Mouse (Mus musculus) kidney, postnatal 0 days (tissue): Measurements from ENCODE around the gene Jph4. TPM values are rescaled to one million over a fixed set of nuclear protein-coding genes. Genes with fewer than 3 reads are reported as not detected.

Experiments
- ATAC-seq: fragments of 200-750 bp; cut with Nextera tagmentation; replicated peaks from 2 replicates; pipeline ENCODE4 v1.8.0; 2017; ENCODE audit warnings: low read depth, moderate number of reproducible peaks, moderate TSS enrichment, moderate library complexity; ENCODE audit not compliant: low FRiP score
- DNase-seq: peaks from one replicate; pipeline ENCODE4 v3.0.0-alpha.2; 2016; ENCODE audit warnings: low spot score
- H3K27ac ChIP-seq: fragments of 300-500 bp; sonication (generic); 2 replicates; pipeline ENCODE4 v1.5.1; 2014; ENCODE audit warnings: mild to moderate bottlenecking
- H3K27me3 ChIP-seq: fragments of 300-500 bp; sonication (generic); 2 replicates; pipeline ENCODE4 v1.6.1; 2014; ENCODE audit warnings: low read length, mixed read lengths; ENCODE audit not compliant: insufficient read depth
- H3K36me3 ChIP-seq: fragments of 300-500 bp; sonication (generic); 2 replicates; pipeline ENCODE4 v1.6.1; 2014; ENCODE audit warnings: low read length, mixed read lengths; ENCODE audit not compliant: insufficient read depth
- H3K4me1 ChIP-seq: fragments of 300-500 bp; sonication (generic); replicated peaks from 2 replicates; pipeline ENCODE4 v1.6.1; 2014; ENCODE audit warnings: antibody characterized with exemption, low read length, mixed read lengths; ENCODE audit not compliant: insufficient read depth
- H3K4me2 ChIP-seq: fragments of 300-500 bp; sonication (generic); 2 replicates; pipeline ENCODE4 v1.6.1; 2014; ENCODE audit warnings: mild to moderate bottlenecking, low read length, moderate library complexity, mixed read lengths
- H3K4me3 ChIP-seq: fragments of 300-500 bp; sonication (generic); replicated peaks from 2 replicates; pipeline ENCODE4 v1.5.1; 2014; ENCODE audit warnings: low read depth, low read length
- H3K9ac ChIP-seq: fragments of 300-500 bp; sonication (generic); 2 replicates; pipeline ENCODE4 v1.6.1; 2014; ENCODE audit warnings: low read depth, low read length
- H3K9me3 ChIP-seq: fragments of 300-500 bp; sonication (generic); replicated peaks from 2 replicates; pipeline ENCODE4 v1.6.1; 2016; ENCODE audit warnings: low read length, inconsistent platforms, mixed read lengths
- CTCF ChIP-seq: IDR thresholded peaks from 2 replicates; pipeline ENCODE4 v1.5.1; 2016; ENCODE audit warnings: antibody characterized with exemption, low read depth, mild to moderate bottlenecking, moderate library complexity
- WGBS: fragments of 180-500 bp; shearing (Covaris S2); extraction: QIAGEN DNeasy Blood & Tissue Kit; methylation state at CpG from one replicate; pipeline ENCODE4 v1.1.7; 2014; 5-methylcytosine and 5-hydroxymethylcytosine counted together
- polyA plus RNA-seq: library from polyadenylated mRNA; unstranded; fragments of >200 nt; fragmentation: Nextera tagmentation; extraction: Ambion mirVana; gene quantifications from 2 replicates; pipeline ENCODE4 v1.2.1, GENCODE M21; 2015

Gene Jph4
- polyA plus RNA-seq, 1 experiment from 2014 or later, result 0.30 TPM

DNA sequence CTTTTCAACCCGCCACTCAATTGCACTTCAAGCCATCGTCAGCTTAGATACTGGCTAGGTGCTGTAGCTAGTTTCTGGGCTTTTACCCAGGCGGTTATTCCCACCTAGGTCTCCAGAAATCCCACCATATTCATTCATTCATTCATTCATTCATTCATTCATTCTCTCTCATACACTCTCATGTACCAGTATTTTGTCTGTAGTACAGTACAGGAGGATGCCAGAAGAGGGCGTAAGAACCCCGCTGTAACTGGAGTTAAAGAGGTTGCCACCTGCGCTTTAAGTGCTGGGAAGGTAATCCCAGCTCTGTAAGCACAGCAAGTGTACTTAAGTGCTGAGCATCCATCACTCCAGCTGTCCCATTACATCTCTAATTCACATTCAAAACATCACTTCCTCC lies 22.8 kb downstream of the Jph4 start:
- no peaks in the 10 kb centered on the region; the same call in 1 of the 2 replicates for H3K36me3 ChIP-seq
- H3K4me2 ChIP-seq, result peak overlapping the region; percentile 81
- H3K9ac ChIP-seq, result no peak overlapping the region
- no peaks in the 10 kb centered on the region for H3K27me3 ChIP-seq
- DNase-seq, result no peak
- TF ChIP-seq CTCF, result peak; percentile 24; the same call in 1 of the 2 replicates
- H3K4me1 ChIP-seq, result peaks cover 20% of the 10 kb centered on the region
- no peak overlapping the region for H3K4me3 ChIP-seq
- ATAC-seq, result no peak
- WGBS, result 46% methylated on average over 6 of the region's 6 CpGs
- no peak overlapping the region for H3K27ac ChIP-seq
- H3K9me3 ChIP-seq, result no peaks in the 10 kb centered on the region

DNA sequence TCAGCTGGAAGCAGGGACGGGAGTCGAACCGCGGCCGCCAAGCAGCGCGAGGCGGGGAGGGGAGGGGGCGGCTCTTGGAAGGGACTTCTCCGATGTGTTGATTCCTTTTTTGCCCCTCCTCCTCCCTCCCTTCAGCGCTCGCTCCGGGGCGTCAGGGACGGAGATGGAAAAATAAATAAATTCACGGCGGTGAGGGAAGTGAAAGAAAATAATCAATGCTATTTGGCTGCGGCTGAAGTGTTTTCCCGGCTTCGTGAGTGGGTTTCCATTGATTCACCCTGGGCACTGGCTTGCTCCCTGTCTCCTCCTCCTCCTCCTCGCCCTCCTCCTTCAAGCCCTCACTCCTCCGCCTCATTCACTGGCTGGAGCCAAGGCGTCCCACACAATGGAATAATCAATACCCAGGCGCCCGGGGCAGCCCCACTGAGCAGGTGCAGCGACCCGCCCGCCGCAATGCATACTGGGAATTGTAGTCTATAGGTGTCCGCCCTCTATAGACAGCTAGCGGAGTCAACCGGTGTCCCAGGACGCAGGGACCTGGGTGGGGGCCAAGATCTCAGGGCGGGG lies 24.6 kb downstream of the Jph4 start, which contains the start of gene Zfhx2:
Gene Zfhx2 (minus strand): TSS at position 314 of the 567 bp plus-strand sequence.
- peak; percentile 29; the same call in 1 of the 2 replicates for TF ChIP-seq CTCF
- no peaks in the 10 kb centered on the region for H3K27me3 ChIP-seq
- H3K27ac ChIP-seq, result peak within 1 kb of the TSS; percentile 65; the same call in 1 of the 2 replicates
- peak; percentile 86 for ATAC-seq
- H3K9ac ChIP-seq, result peak within 1 kb of the TSS; percentile 60
- H3K4me3 ChIP-seq, result peak within 1 kb of the TSS; percentile 54
- WGBS, result under 1% methylated on average over 34 of the region's 34 CpGs
- H3K36me3 ChIP-seq, result no peaks in the 10 kb centered on the region
- DNase-seq, result peak; percentile 89
- peak within 1 kb of the TSS; percentile 67 for H3K4me2 ChIP-seq
- H3K9me3 ChIP-seq, result no peaks in the 10 kb centered on the region
- H3K4me1 ChIP-seq, result peaks cover 19% of the 10 kb centered on the region

DNA sequence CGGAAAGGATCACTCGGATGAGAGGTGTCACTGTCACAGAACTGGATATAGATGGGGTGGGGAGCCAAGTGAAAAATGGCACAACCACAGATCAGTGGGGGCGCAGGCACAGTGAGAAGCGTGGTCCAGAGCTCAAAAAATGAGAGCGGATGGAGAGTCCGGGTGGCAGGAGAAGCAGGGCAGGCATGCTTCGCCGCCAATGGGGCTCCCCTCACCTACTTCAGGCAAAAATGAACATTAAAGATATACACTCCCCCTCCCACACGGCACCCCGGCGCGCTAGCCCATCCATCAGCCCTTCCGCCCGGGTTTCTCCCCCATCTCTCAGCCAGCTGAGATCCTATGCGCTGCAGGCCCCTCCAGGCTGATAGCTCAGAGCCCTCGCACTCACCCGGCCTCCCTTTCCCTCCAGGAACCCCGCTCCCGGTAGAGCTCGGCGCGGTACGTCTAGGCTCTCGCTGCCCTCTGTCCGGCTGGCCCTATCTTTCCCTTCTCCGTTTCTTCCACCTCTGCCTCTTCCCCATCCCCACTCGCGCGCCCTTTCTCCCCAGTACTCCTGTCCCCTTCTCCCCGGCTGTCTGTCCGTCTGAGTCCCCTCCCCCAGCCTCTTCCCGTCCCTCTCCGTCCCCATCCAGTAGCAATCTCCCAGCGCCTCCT lies 25.4 kb downstream of the Jph4 start:
- ATAC-seq (no peak), DNase-seq (no peak)
- peak overlapping the region; percentile 65; the same call in 1 of the 2 replicates for H3K27ac ChIP-seq

DNA sequence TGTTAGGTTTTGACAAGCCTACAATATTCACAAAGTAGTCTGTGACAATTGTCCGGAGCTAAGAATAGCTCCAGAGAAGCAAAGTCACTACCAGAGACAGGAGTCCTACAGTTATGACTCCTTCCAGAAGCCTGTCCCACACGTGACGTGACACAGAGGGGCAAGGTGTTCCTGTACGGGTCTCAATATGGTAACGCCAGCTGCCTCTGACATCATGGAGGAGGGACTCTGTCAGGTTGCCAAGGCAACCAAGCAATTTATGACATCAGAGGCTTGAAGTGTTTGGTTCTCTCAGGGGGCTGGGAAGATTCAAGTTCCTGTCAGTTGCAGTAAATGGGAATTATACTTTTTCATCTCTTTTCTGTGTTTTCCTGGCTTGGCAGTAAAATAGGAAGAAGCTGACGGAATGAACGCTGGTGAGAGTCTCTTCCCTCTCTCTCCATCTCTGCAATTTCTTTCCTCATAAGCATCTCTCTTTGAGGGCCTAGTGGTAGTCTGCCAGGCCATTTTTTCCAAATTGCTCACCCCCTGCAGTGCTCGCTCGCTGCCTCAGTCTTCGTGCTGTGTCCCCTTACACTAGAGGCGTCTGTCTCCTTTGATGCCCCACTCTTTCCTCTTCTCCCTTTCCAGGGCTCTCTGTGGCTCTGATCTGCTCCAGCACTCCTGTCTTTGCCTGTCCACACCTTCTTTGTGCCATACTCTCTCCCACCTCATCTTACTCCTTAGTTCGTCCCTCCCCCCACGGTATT lies 27.4 kb downstream of the Jph4 start:
- H3K27me3 ChIP-seq, result no peaks in the 10 kb centered on the region
- ATAC-seq, result no peak
- peak overlapping the region; percentile 47; the same call in 1 of the 2 replicates for H3K27ac ChIP-seq
- H3K9ac ChIP-seq, result no peak overlapping the region
- H3K4me2 ChIP-seq, result no peak overlapping the region
- H3K4me1 ChIP-seq, result peaks cover 12% of the 10 kb centered on the region; the same call in 1 of the 2 replicates
- no peak overlapping the region for H3K4me3 ChIP-seq
- no peaks in the 10 kb centered on the region for H3K36me3 ChIP-seq
- no peak for DNase-seq
- WGBS, result 56% methylated on average over 13 of the region's 13 CpGs
- TF ChIP-seq CTCF, result no peak
- H3K9me3 ChIP-seq, result no peaks in the 10 kb centered on the region

More for the DNA sequence above, 25.4 kb downstream of the Jph4 start:
- H3K9ac ChIP-seq, result peak overlapping the region; percentile 60
- no peak for TF ChIP-seq CTCF
- H3K4me2 ChIP-seq, result peak overlapping the region; percentile 67
- H3K27me3 ChIP-seq, result no peaks in the 10 kb centered on the region
- no peaks in the 10 kb centered on the region for H3K36me3 ChIP-seq
- WGBS, result 3% methylated on average over 28 of the region's 34 CpGs
- H3K4me3 ChIP-seq, result peak overlapping the region; percentile 54
- no peaks in the 10 kb centered on the region for H3K9me3 ChIP-seq
- H3K4me1 ChIP-seq, result peaks cover 12% of the 10 kb centered on the region

DNA sequence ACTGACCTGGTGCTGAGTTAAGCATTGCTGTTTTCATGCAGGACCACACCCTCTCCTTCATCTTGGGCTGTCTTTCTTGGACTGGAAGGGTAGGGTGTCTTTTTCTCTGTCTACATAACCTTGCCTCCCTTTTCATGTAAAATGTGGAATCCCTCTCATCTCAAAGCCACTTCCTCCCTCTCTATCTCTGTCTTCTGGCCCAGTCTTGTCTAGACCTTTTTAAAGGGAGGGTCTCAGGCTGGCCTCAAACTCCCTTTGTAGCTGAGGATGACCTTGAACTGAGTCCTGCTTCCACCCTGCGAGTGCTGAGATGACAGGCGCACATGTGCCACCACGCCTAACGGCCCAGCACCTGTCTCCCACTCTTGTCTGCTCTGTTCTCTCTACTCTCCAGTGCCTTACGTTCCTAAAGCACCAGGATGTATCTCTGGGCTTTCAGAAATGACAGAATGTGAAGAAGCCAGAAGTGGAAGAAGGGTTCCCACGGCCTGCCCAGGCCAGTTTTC lies 30.7 kb downstream of the Jph4 start:
- no peak overlapping the region for H3K4me2 ChIP-seq
- no peak overlapping the region for H3K27ac ChIP-seq
- WGBS, result 83% methylated on average over 6 of the region's 6 CpGs
- no peak overlapping the region for H3K4me3 ChIP-seq
- no peak for DNase-seq
- no peak for TF ChIP-seq CTCF
- no peaks in the 10 kb centered on the region for H3K36me3 ChIP-seq
- H3K9me3 ChIP-seq, result no peaks in the 10 kb centered on the region
- no peaks in the 10 kb centered on the region for H3K27me3 ChIP-seq
- no peak for ATAC-seq
- H3K9ac ChIP-seq, result 0 out of 2 replicates have a peak overlapping the region, but pooled peaks have one; percentile 18
- peaks cover 11% of the 10 kb centered on the region; the same call in 1 of the 2 replicates for H3K4me1 ChIP-seq

DNA sequence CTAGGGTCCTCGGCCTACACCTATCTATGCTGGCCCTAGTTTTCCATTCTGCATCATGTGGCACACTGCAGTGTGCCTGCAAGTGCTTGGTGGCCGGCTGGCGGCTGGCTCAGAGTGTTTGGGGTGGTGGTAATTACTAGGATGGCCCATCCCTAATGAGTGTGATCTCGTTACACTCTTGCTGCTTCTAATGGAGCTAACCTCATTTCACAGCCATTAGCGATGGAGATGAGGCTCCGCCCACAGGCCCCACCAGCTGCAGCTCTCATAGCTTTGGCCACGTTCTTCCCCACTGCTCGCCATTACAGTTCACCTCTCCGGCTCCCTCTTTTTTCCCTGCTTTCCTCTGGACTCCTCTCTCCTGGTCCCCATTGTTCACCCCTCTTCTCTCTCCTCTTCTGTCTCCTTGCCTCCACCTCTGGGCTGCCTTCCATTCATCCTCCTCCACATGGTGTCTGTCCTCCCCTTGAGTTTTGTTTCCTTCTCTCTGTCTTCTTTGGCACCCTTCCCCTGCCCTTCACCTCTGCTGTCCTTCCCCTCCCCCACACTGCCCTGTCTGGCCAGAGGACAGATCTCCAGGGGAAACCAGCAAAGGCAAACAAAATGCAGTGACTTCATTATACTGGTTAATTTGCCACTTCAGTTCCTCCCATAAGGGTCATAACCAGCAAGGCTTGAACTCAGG lies 31.3 kb downstream of the Jph4 start:
- DNase-seq, result no peak
- Histone ChIP-seq H3K9ac (no peak overlapping the region), H3K4me2 (no peak overlapping the region), H3K27ac (no peak overlapping the region), H3K27me3 (no peaks in the 10 kb centered on the region), H3K4me3 (no peak overlapping the region), H3K9me3 (no peaks in the 10 kb centered on the region), H3K36me3 (no peaks in the 10 kb centered on the region), H3K4me1 (peaks cover 8% of the 10 kb centered on the region; the same call in 1 of the 2 replicates)
- ATAC-seq, result 0 out of 2 replicates have a peak, but pooled peaks have one; percentile 29
- TF ChIP-seq CTCF, result no peak
- WGBS, result 35% methylated on average over 9 of the region's 9 CpGs
